ENCODE assay signal across 18 mouse cellular contexts in genomic region chr1:127418916-127419575, GRCm38 (mm10).
DNase-seq lines count a peak whose midpoint lies in the region; ATAC-seq and TF ChIP-seq lines count a peak whose summit lies in the region.
"Had no signal": no experiment of that assay in that cellular context is flagged by ENCODE, and none has a peak within 500 bp of the region (broad histone marks: within the 10 kb centered on the region; RNA-seq: fewer than 3 reads in every experiment).

No protein-coding gene starts in this region.

- H3K36me3 ChIP-seq in kidney, embryonic 15.5 days, result peaks cover 36% of the 10 kb centered on the region
- H3K36me3 ChIP-seq in kidney, postnatal 0 days (ENCODE audit: insufficient read depth, low read length), result 0 out of 2 replicates have a peak, but pooled peaks cover 6% of the 10 kb centered on the region
- no peaks in the 10 kb centered on the region for H3K36me3 ChIP-seq in forebrain, embryonic 15.5 days
- H3K36me3 ChIP-seq: embryonic facial prominence, embryonic 12.5 days had no signal

- ATAC-seq in kidney, embryonic 15.5 days (replicated peaks; ENCODE audit: low FRiP score), result no peak
- 0 out of 2 replicates have a peak, but pooled peaks have one; percentile 55 for ATAC-seq in kidney, postnatal 0 days (replicated peaks; ENCODE audit: low FRiP score, low read depth)
- no peak for ATAC-seq in forebrain, embryonic 15.5 days (replicated peaks)
- ATAC-seq: midbrain, embryonic 13.5 days had no signal

- H3K4me2 ChIP-seq in kidney, embryonic 15.5 days, result no peak overlapping the region
- no peak overlapping the region for H3K4me2 ChIP-seq in kidney, postnatal 0 days (ENCODE audit: low read length)
- H3K4me2 ChIP-seq in forebrain, embryonic 15.5 days (replicated peaks), result no peak overlapping the region
- H3K4me2 ChIP-seq: embryonic facial prominence, embryonic 12.5 days; lung, embryonic 14.5 days; midbrain, embryonic 13.5 days had no signal

- 72% methylated on average over 4 of the region's 4 CpGs for WGBS in kidney, embryonic 15.5 days
- WGBS in kidney, postnatal 0 days, result 81% methylated on average over 4 of the region's 4 CpGs
- WGBS in forebrain, embryonic 15.5 days, result 73% methylated on average over 4 of the region's 4 CpGs

- peak; percentile 71 for DNase-seq in kidney, adult 11 months
- DNase-seq in kidney, postnatal 0 days (ENCODE audit: low spot score), result no peak
- peak; percentile 82 to 84 for DNase-seq in kidney, postnatal 36 days
- peak; percentile 47 for DNase-seq in retina, embryonic 14.5 days (ENCODE audit: low spot score)
- no peak for DNase-seq in left cerebral cortex, postnatal 14 days (ENCODE audit: low spot score in 2 of 2)
- DNase-seq: adrenal gland, postnatal 25 days; cerebellum, adult 18-20 months; cerebellum, postnatal 36 days; gastrocnemius, postnatal 10 days; heart, adult 2 months; heart, postnatal 14 days; lung, embryonic 14.5 days; right cerebral cortex, postnatal 14 days had no signal

- H3K4me1 ChIP-seq in kidney, embryonic 15.5 days, result no peaks in the 10 kb centered on the region
- no peaks in the 10 kb centered on the region for H3K4me1 ChIP-seq in kidney, postnatal 0 days (replicated peaks; ENCODE audit: insufficient read depth, low read length)
- peaks cover 43% of the 10 kb centered on the region for H3K4me1 ChIP-seq in forebrain, embryonic 15.5 days

- intact Hi-C loops in left cerebral cortex, postnatal 14 days (cut with DNase I), result no loop called here

- no peak overlapping the region for H3K27ac ChIP-seq in kidney, embryonic 15.5 days
- H3K27ac ChIP-seq in kidney, postnatal 0 days, result no peak overlapping the region
- no peak overlapping the region for H3K27ac ChIP-seq in forebrain, embryonic 15.5 days (replicated peaks)
- H3K27ac ChIP-seq: embryonic facial prominence, embryonic 12.5 days; heart, adult 2 months; limb, embryonic 10.5 days; midbrain, embryonic 13.5 days had no signal

- H3K9ac ChIP-seq in kidney, embryonic 15.5 days, result no peak overlapping the region
- no peak overlapping the region for H3K9ac ChIP-seq in kidney, postnatal 0 days (ENCODE audit: low read depth, low read length)
- no peak overlapping the region for H3K9ac ChIP-seq in forebrain, embryonic 15.5 days (replicated peaks)
- H3K9ac ChIP-seq: embryonic facial prominence, embryonic 12.5 days; lung, embryonic 14.5 days; midbrain, embryonic 13.5 days had no signal

- no peak for TF ChIP-seq CTCF in kidney, postnatal 0 days (IDR thresholded peaks at IDR 0.05; ENCODE audit: low read depth)

- no peaks in the 10 kb centered on the region for H3K27me3 ChIP-seq in kidney, embryonic 15.5 days
- no peaks in the 10 kb centered on the region for H3K27me3 ChIP-seq in kidney, postnatal 0 days (ENCODE audit: insufficient read depth, low read length)
- no peaks in the 10 kb centered on the region for H3K27me3 ChIP-seq in forebrain, embryonic 15.5 days
- H3K27me3 ChIP-seq: embryonic facial prominence, embryonic 12.5 days; midbrain, embryonic 13.5 days had no signal

- no peaks in the 10 kb centered on the region for H3K9me3 ChIP-seq in kidney, embryonic 15.5 days (replicated peaks)
- no peaks in the 10 kb centered on the region for H3K9me3 ChIP-seq in kidney, postnatal 0 days (replicated peaks; ENCODE audit: low read length)
- no peaks in the 10 kb centered on the region for H3K9me3 ChIP-seq in forebrain, embryonic 15.5 days
- H3K9me3 ChIP-seq: embryonic facial prominence, embryonic 12.5 days; limb, embryonic 10.5 days; midbrain, embryonic 13.5 days had no signal

- no peak overlapping the region for H3K4me3 ChIP-seq in kidney, embryonic 15.5 days (replicated peaks)
- no peak overlapping the region for H3K4me3 ChIP-seq in kidney, postnatal 0 days (replicated peaks; ENCODE audit: low read depth, low read length)
- no peak overlapping the region for H3K4me3 ChIP-seq in forebrain, embryonic 15.5 days
- H3K4me3 ChIP-seq: embryonic facial prominence, embryonic 12.5 days; heart, adult 2 months; limb, embryonic 10.5 days; midbrain, embryonic 13.5 days had no signal

Comparison
In these comparisons a context has a peak if more than half of its experiments do, and no peak if none do; other contexts are left out.
1. DNase-seq: peak in kidney, adult 11 months (single experiment), kidney, postnatal 36 days (2 of 2) and retina, embryonic 14.5 days (single experiment); none in kidney, postnatal 0 days (single experiment) and left cerebral cortex, postnatal 14 days (0 of 2).